Mouse (Mus musculus) adrenal gland, adult 2 months (tissue): Measurements from ENCODE around the gene Amhr2. TPM values are rescaled to one million over a fixed set of nuclear protein-coding genes. Genes with fewer than 3 reads are reported as not detected.

Experiments used
- DNase-seq: peaks from one replicate; pipeline ENCODE4 v3.0.0; 2021
- polyA plus RNA-seq: library from polyadenylated mRNA; depleted of rRNA; stranded (reverse); fragments of >200 nt; gene quantifications from 2 replicates; pipeline ENCODE4 v1.2.3, GENCODE M21; 2012
- total RNA-seq, 2 experiments: library from RNA; stranded (reverse); gene quantifications; 2 replicates each; pipeline ENCODE4 v1.2.3; 2021

The Amhr2 gene
- total and polyA plus RNA-seq, 3 experiments, result 1.0 to 2.5 (median 1.6) TPM

GRCm38 (mm10) chr15:102423602-102424240, 21.4 kb upstream of the Amhr2 start:
- DNase-seq, result no peak

GRCm38 (mm10) chr15:102424657-102425056, 20.5 kb upstream of the Amhr2 start:
- DNase-seq, result no peak

GRCm38 (mm10) chr15:102426963-102427362, 18.2 kb upstream of the Amhr2 start:
- no peak for DNase-seq

- DNase-seq, result no peak
Observed at GRCm38 (mm10) chr15:102432046-102432445, 13.1 kb upstream of the Amhr2 start.

- DNase-seq, result no peak
Observed at GRCm38 (mm10) chr15:102433173-102433572, 12.0 kb upstream of the Amhr2 start.

GRCm38 (mm10) chr15:102442490-102442889, 2.7 kb upstream of the Amhr2 start:
- DNase-seq, result peak; percentile 87

- no peak for DNase-seq
Observed at GRCm38 (mm10) chr15:102446448-102446847, 1.3 kb downstream of the Amhr2 start.

- no peak for DNase-seq
Observed at GRCm38 (mm10) chr15:102449366-102449765, 4.2 kb downstream of the Amhr2 start.

- peak; percentile 89 for DNase-seq
Observed at GRCm38 (mm10) chr15:102450928-102451327, 5.8 kb downstream of the Amhr2 start.

GRCm38 (mm10) chr15:102451666-102452430, 6.7 kb downstream of the Amhr2 start:
- no peak for DNase-seq

GRCm38 (mm10) chr15:102455993-102456392, 10.8 kb downstream of the Amhr2 start:
- DNase-seq, result no peak

- DNase-seq, result no peak
Observed at GRCm38 (mm10) chr15:102458050-102458736, 13.0 kb downstream of the Amhr2 start.

GRCm38 (mm10) chr15:102458904-102459317, 13.7 kb downstream of the Amhr2 start, which contains the start of gene Prr13:
Gene Prr13, plus strand, starts transcription at chr15:102459028.
- DNase-seq, result peak; percentile 94

GRCm38 (mm10) chr15:102459381-102459780, 14.2 kb downstream of the Amhr2 start:
- DNase-seq, result no peak

GRCm38 (mm10) chr15:102459847-102460246, 14.7 kb downstream of the Amhr2 start:
- DNase-seq, result no peak

- no peak for DNase-seq
Observed at GRCm38 (mm10) chr15:102460409-102460808, 15.2 kb downstream of the Amhr2 start.

GRCm38 (mm10) chr15:102460971-102461370, 15.8 kb downstream of the Amhr2 start:
- DNase-seq, result peak; percentile 58

- no peak for DNase-seq
Observed at GRCm38 (mm10) chr15:102461430-102462075, 16.4 kb downstream of the Amhr2 start.

- no peak for DNase-seq
Observed at GRCm38 (mm10) chr15:102463666-102464065, 18.5 kb downstream of the Amhr2 start.

GRCm38 (mm10) chr15:102468675-102469370, 23.7 kb downstream of the Amhr2 start:
- DNase-seq, result no peak

- DNase-seq, result peak; percentile 98
Observed at GRCm38 (mm10) chr15:102470183-102470604, 25.0 kb downstream of the Amhr2 start, which contains the start of gene Pcbp2. Gene Pcbp2, plus strand, starts transcription at chr15:102470539.
